Mouse (Mus musculus) midbrain, embryonic 10.5 days (tissue): Measurements from ENCODE around the gene Plppr3. TPM values are rescaled to one million over a fixed set of nuclear protein-coding genes. Genes with fewer than 3 reads are reported as not detected.

Source experiments
- DNase-seq: peaks from one replicate; pipeline ENCODE4 v3.0.0-alpha.2; 2017; ENCODE audit warnings: low spot score
- H3K27ac ChIP-seq: fragments of 300-500 bp; sonication (generic); replicated peaks from 2 replicates; pipeline ENCODE4 v1.5.1; 2016; ENCODE audit warnings: mild to moderate bottlenecking
- H3K27me3 ChIP-seq: fragments of 300-500 bp; sonication (generic); 2 replicates; pipeline ENCODE4 v1.6.1; 2016; ENCODE audit warnings: low read depth, mild to moderate bottlenecking; ENCODE audit not compliant: poor library complexity, severe bottlenecking
- H3K36me3 ChIP-seq: fragments of 300-500 bp; sonication (generic); 2 replicates; pipeline ENCODE4 v1.6.1; 2016; ENCODE audit warnings: mild to moderate bottlenecking, moderate library complexity
- H3K4me1 ChIP-seq: fragments of 300-500 bp; sonication (generic); 2 replicates; pipeline ENCODE4 v1.6.1; 2016
- H3K4me3 ChIP-seq: fragments of 300-500 bp; sonication (generic); 2 replicates; pipeline ENCODE4 v1.5.1; 2016; ENCODE audit warnings: mild to moderate bottlenecking, moderate library complexity
- H3K9me3 ChIP-seq: fragments of 300-500 bp; sonication (generic); replicated peaks from 2 replicates; pipeline ENCODE4 v1.6.1; 2016; ENCODE audit warnings: mild to moderate bottlenecking
- WGBS: fragments of 180-500 bp; shearing (Covaris S2); methylation state at CpG from one replicate; pipeline ENCODE4 v1.1.7; 2016; 5-methylcytosine and 5-hydroxymethylcytosine counted together
- microRNA-seq: library from miRNA; unstranded; fragments of <30 nt; microRNA quantifications from one replicate; pipeline ENCODE4, GENCODE M21; 2017
- polyA plus RNA-seq: library from polyadenylated mRNA; unstranded; fragments of >200 nt; fragmentation: Nextera tagmentation; extraction: Ambion mirVana; gene quantifications from 2 replicates; pipeline ENCODE4 v1.2.1, GENCODE M21; 2016

Plppr3 gene
- polyA plus RNA-seq, 1 experiment from 2014 or later: 110 TPM

GRCm38 (mm10) chr10:79814271-79814842, 60.1 kb downstream of the Plppr3 start:
- peaks cover 14% of the 10 kb centered on the region for H3K4me1 ChIP-seq
- H3K36me3 ChIP-seq: peaks cover 79% of the 10 kb centered on the region
- no peaks in the 10 kb centered on the region for H3K9me3 ChIP-seq
- no peak overlapping the region for H3K4me3 ChIP-seq
- H3K27me3 ChIP-seq: no peaks in the 10 kb centered on the region
- WGBS: 83% methylated on average over 5 of the region's 5 CpGs
- DNase-seq: no peak
- no peak overlapping the region for H3K27ac ChIP-seq

DNA sequence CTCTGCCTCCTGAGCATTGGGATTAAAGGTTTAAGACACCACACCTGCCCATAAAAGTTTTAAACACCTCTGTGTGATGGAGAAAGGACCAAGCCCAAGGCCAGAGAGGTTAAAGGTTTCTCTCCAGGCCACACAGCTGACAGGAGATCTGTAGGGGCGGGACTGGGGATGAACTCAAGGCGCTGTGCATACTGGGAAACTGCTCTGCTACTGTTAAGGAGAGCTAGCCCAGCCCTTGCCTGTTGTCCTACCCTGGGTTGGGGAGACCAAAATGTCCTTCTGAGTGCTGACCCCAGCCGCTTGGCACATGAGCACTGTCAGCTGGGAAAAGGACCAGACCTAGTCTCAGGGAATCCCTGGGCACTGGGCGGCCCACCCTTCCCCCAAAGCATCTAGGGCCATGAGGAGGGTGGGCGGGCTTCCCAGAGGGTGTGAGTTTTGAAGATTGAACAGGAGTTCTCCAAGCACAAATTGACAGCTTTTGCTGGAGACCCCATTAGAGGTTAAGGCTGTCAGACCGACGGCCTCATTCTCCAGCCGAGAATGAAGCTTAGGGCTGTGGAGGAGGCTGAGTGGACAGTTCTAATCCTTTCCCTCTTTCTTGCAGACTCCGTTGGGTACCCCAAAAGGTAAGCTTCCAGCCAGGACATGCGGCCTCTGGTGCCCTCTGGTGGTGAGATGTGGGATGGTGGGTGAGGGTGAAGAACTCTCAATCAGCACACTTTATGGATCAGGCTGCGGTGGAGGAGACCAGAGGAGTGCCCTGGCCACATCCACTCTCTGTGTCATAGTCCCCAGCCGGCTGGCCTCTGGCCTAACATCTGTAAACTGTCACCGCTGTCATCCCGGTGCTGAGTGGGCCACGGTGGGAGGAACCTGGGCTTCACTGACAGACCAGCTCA, 62.4 kb downstream of the Plppr3 start:
- peaks cover 87% of the 10 kb centered on the region for H3K36me3 ChIP-seq
- H3K27ac ChIP-seq: 0 out of 2 replicates have a peak overlapping the region, but pooled peaks have one; percentile 20
- WGBS: 30% methylated on average over 15 of the region's 15 CpGs
- peak; percentile 86 for DNase-seq
- no peaks in the 10 kb centered on the region for H3K9me3 ChIP-seq
- H3K4me1 ChIP-seq: peaks cover 15% of the 10 kb centered on the region
- H3K4me3 ChIP-seq: no peak overlapping the region
- no peaks in the 10 kb centered on the region for H3K27me3 ChIP-seq

Small RNA genes lying within 50 kb of the gene (microRNA-seq; reads per million reads assigned to microRNA genes)
- not detected for gene Mir6910

Other genes with a start within 250 kb of the Plppr3 start
- 18.5 and 20.1 TPM in 2 replicates for gene Shc2, start 236.7 kb downstream of the Plppr3 start, polyA plus RNA-seq
- gene Odf3l2, start 228.9 kb downstream of the Plppr3 start, polyA plus RNA-seq: not detected in 2 replicates
- gene Madcam1, start 210.1 kb downstream of the Plppr3 start, polyA plus RNA-seq: 0.89 and 1.1 TPM in 2 replicates
- 68.3 and 74.9 TPM in 2 replicates for gene Tpgs1, start 205.3 kb downstream of the Plppr3 start, polyA plus RNA-seq
- 223 and 270 TPM in 2 replicates for gene Cdc34, start 192.4 kb downstream of the Plppr3 start, polyA plus RNA-seq
- gene Gzmm, start 185.6 kb downstream of the Plppr3 start, polyA plus RNA-seq: 0.98 and 1.0 TPM in 2 replicates
- 607 and 655 TPM in 2 replicates for gene Bsg, start 170.1 kb downstream of the Plppr3 start, polyA plus RNA-seq
- gene Hcn2, start 158.0 kb downstream of the Plppr3 start, polyA plus RNA-seq: 0.05 TPM in 2 replicates
- gene Polrmt, start 128.1 kb downstream of the Plppr3 start, polyA plus RNA-seq: 48.6 and 51.7 TPM in 2 replicates
- gene Fgf22, start 119.6 kb downstream of the Plppr3 start, polyA plus RNA-seq: 0.27 and 0.42 TPM in 2 replicates
- gene Rnf126, start 107.7 kb downstream of the Plppr3 start, polyA plus RNA-seq: 109 and 118 TPM in 2 replicates
- gene Fstl3, start 97.4 kb downstream of the Plppr3 start, polyA plus RNA-seq: 1.1 and 1.8 TPM in 2 replicates
- 0.05 TPM in 1 of 2 replicates, not detected in the other for gene Prss57, start 83.7 kb downstream of the Plppr3 start, polyA plus RNA-seq
- 130 and 153 TPM in 2 replicates for gene Palm, start 81.1 kb downstream of the Plppr3 start, polyA plus RNA-seq
- gene Misp, start 53.6 kb downstream of the Plppr3 start, polyA plus RNA-seq: 0.46 and 0.67 TPM in 2 replicates
- 296 and 334 TPM in 2 replicates for gene Ptbp1, start 20.2 kb downstream of the Plppr3 start, polyA plus RNA-seq
- 8.0 and 13.5 TPM in 2 replicates for gene Prtn3, start 158 bp downstream of the Plppr3 start, polyA plus RNA-seq
- 0.16 and 0.46 TPM in 2 replicates for gene Elane, start 11.6 kb upstream of the Plppr3 start, polyA plus RNA-seq
- gene Cfd, start 16.2 kb upstream of the Plppr3 start, polyA plus RNA-seq: not detected in 2 replicates
- 69.8 and 70.8 TPM in 2 replicates for gene Med16, start 34.3 kb upstream of the Plppr3 start, polyA plus RNA-seq
- gene Gm26602, start 36.2 kb upstream of the Plppr3 start, polyA plus RNA-seq: 2.0 and 5.5 TPM in 2 replicates
- gene Kiss1r, start 42.3 kb upstream of the Plppr3 start, polyA plus RNA-seq: 1.0 and 1.2 TPM in 2 replicates
- gene R3hdm4, start 46.6 kb upstream of the Plppr3 start, polyA plus RNA-seq: 126 and 154 TPM in 2 replicates
- gene Arid3a, start 52.4 kb upstream of the Plppr3 start, polyA plus RNA-seq: 12.5 and 13.4 TPM in 2 replicates
- 136 and 155 TPM in 2 replicates for gene Wdr18, start 85.5 kb upstream of the Plppr3 start, polyA plus RNA-seq
- gene Grin3b, start 96.1 kb upstream of the Plppr3 start, polyA plus RNA-seq: 0.25 and 0.30 TPM in 2 replicates
- 11.0 TPM in 2 replicates for gene Tmem259, start 109.7 kb upstream of the Plppr3 start, polyA plus RNA-seq
- 198 and 199 TPM in 2 replicates for gene Cnn2, start 114.0 kb upstream of the Plppr3 start, polyA plus RNA-seq
- 3.2 and 4.8 TPM in 2 replicates for gene Abca7, start 121.9 kb upstream of the Plppr3 start, polyA plus RNA-seq
- 7.9 and 8.0 TPM in 2 replicates for gene Arhgap45, start 142.0 kb upstream of the Plppr3 start, polyA plus RNA-seq
- 233 and 276 TPM in 2 replicates for gene Polr2e, start 165.2 kb upstream of the Plppr3 start, polyA plus RNA-seq
- 702 and 747 TPM in 2 replicates for gene Gpx4, start 172.5 kb upstream of the Plppr3 start, polyA plus RNA-seq
- gene Sbno2, start 230.9 kb upstream of the Plppr3 start, polyA plus RNA-seq: 15.0 and 15.2 TPM in 2 replicates
- gene Stk11, start 241.2 kb upstream of the Plppr3 start, polyA plus RNA-seq: 18.0 and 19.7 TPM in 2 replicates